Mouse (Mus musculus) lung, adult 2 months (tissue): ENCODE results near the gene Fbln5.

Experiments used
- CTCF ChIP-seq: fragments of 200-500 bp; IDR thresholded peaks from 2 replicates; pipeline ENCODE4 v1.5.1; 2011; ENCODE audit warnings: mild to moderate bottlenecking, low read length, control low read depth; ENCODE audit not compliant: insufficient read depth
- POLR2A ChIP-seq: fragments of 200-500 bp; IDR thresholded peaks from 2 replicates; pipeline ENCODE4 v1.6.1; 2011; ENCODE audit warnings: low read depth, mild to moderate bottlenecking, control low read depth, low read length, borderline replicate concordance; ENCODE audit errors: extremely low read depth

GRCm38 (mm10) chr12:101789250-101789649 lies 29.6 kb downstream of the Fbln5 start:
- TF ChIP-seq CTCF (no peak), POLR2A (no peak)
